Mouse (Mus musculus): ENCODE data around the gene Timm22. TPM values are rescaled to one million over a fixed set of nuclear protein-coding genes. Genes with fewer than 3 reads are reported as not detected.

Gene Timm22
- total RNA-seq (2023) = 10 to 100 TPM; 15.1 to 19.4 TPM

GRCm38 (mm10) chr11:76406702-76407583 lies at the start of gene Timm22:
Gene Timm22, plus strand, starts transcription at chr11:76406952.

GRCm38 (mm10) chr11:76398798-76399586 lies 7.8 kb upstream of the Timm22 start, which contains the start of gene Nxn:
Gene Nxn, minus strand, starts transcription at chr11:76399140.

Other genes starting within 250 kb of the Timm22 start
- 10 to 100 TPM; 40.7 to 48.3 TPM for gene Vps53, start 227.3 kb upstream of the Timm22 start, total RNA-seq (2023)
- 1 to 10 TPM; 2.3 to 3.6 TPM for gene Fam57a, start 227.3 kb upstream of the Timm22 start, total RNA-seq (2023)
- gene Dbil5, start 189.3 kb upstream of the Timm22 start, total RNA-seq (2023) = not detected
- gene Gemin4, start 189.3 kb upstream of the Timm22 start, total RNA-seq (2023) = 10 to 100 TPM in 1 of 2 experiments, 1 to 10 TPM in 1; 9.7 to 12.0 TPM
- 10 to 100 TPM; 11.3 to 17.1 TPM for gene Mrm3, start 163.2 kb upstream of the Timm22 start, total RNA-seq (2023)
- 10 to 100 TPM; 27.2 to 33.6 TPM for gene Glod4, start 163.2 kb upstream of the Timm22 start, total RNA-seq (2023)
- gene Nxn, start 7.8 kb upstream of the Timm22 start, total RNA-seq (2023) = 1 to 10 TPM; 5.2 to 6.2 TPM
- gene Abr, start 215.4 kb downstream of the Timm22 start, total RNA-seq (2023) = 10 to 100 TPM; 25.7 to 30.4 TPM